Mouse (Mus musculus) cerebellum, adult 9-10 months (tissue): ENCODE results near the gene Vasn.

Source experiments
- DNase-seq: peaks from one replicate; pipeline ENCODE4 v3.0.0; 2022

The Vasn gene

GRCm38 (mm10) chr16:4643670-4644419 is 4.1 kb downstream of the Vasn start:
- peak; percentile 79 for DNase-seq

DNA sequence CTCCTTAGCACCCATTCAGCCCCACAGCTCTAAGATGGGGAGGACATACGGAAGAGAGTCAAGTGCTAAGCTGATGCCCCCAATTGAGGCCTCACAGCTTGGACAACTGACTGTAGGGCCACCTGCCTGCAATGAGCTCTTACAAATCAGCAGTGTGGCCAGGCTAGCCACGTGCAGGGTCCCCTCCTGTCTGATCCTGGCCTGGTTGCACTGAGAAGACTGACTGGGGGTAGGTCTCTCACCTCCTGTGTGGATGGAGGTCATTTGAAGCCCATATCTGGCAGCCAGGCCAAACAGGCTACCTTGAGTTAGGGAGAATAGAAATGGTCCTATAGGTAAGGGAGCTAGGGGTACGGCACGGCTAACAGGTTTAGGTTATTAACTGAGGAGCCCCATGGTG is 6.1 kb downstream of the Vasn start:
- no peak for DNase-seq

DNA sequence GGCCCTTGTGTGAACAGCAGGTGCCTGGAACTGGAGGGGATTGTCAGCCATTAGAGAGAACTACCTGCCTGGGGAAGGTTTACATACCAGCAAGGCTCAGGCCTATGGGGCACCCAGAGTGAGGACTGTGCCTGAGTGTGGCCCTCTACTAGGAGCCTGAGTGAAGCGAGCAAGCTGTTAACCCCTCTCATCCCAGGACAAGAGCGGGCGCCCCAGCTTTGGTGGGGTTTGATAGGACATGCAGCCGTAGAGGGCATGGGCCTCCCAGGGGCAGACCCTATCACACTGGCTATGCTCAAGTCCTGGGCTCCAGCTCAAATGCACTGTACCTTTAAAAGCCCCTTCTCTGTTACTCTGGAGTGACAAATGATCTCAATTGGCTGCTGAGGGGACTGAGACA is 7.1 kb downstream of the Vasn start:
- no peak for DNase-seq

DNA sequence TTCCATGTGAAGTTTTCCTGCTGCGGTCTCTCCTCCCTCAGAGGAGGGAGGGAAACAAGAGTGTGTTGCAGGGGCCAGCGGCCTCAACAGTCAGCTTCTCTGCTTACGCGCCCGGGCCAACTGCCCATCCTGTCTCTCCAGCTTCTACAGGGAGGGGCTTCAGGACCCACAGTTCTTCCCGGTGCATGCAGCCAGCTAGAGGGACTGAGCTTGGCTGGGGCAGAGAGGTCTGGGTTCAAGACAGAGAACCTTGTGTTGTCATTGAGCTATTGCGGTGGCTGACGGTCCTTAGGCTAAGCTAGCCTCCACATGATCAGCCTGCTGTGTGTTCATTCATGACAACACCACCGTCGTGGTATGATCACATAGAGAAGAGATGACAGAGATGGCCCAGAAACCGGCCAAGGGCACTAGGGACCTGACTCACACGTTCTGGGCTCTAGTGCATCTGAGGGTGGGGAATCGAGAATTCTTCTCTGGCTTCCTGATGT is 8.0 kb downstream of the Vasn start:
- DNase-seq, result no peak

- no peak for DNase-seq
Observed at GRCm38 (mm10) chr16:4648416-4649023, 8.8 kb downstream of the Vasn start.

DNA sequence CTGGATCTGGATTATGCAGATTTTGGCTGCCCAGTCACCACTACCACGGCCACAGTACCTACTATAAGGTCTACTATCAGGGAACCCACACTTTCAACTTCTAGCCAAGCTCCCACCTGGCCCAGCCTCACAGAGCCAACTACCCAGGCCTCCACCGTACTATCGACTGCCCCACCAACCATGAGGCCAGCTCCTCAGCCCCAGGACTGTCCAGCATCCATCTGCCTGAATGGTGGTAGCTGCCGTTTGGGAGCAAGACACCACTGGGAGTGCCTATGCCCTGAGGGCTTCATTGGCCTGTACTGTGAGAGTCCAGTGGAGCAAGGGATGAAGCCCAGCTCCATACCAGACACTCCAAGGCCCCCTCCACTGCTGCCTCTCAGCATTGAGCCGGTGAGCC is 9.5 kb downstream of the Vasn start:
- no peak for DNase-seq

- DNase-seq, result no peak
Observed at GRCm38 (mm10) chr16:4649692-4650091, 10.0 kb downstream of the Vasn start.

DNA sequence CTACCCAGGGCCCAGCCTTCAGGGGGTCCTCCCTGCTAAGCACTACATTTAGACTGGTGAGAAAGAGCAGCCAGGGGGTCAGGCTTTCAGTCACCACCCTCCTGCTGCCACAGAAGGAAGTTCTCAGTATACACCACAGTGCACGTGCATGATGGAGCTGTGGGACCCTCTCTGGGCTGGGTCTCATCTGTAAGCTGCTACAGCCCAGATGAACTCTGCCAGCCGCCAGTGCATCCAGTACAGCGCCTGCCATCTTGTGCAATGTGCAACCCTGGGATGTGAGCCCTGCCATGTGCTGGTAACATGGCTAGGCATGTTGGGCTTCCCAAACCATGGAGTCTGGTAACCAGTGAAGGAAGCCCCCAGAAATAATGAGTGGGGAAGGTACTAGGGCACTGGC is 10.4 kb downstream of the Vasn start:
- no peak for DNase-seq

- no peak for DNase-seq
Observed at GRCm38 (mm10) chr16:4651081-4651480, 11.3 kb downstream of the Vasn start.

GRCm38 (mm10) chr16:4651624-4652023 is 11.9 kb downstream of the Vasn start:
- DNase-seq, result no peak

DNA sequence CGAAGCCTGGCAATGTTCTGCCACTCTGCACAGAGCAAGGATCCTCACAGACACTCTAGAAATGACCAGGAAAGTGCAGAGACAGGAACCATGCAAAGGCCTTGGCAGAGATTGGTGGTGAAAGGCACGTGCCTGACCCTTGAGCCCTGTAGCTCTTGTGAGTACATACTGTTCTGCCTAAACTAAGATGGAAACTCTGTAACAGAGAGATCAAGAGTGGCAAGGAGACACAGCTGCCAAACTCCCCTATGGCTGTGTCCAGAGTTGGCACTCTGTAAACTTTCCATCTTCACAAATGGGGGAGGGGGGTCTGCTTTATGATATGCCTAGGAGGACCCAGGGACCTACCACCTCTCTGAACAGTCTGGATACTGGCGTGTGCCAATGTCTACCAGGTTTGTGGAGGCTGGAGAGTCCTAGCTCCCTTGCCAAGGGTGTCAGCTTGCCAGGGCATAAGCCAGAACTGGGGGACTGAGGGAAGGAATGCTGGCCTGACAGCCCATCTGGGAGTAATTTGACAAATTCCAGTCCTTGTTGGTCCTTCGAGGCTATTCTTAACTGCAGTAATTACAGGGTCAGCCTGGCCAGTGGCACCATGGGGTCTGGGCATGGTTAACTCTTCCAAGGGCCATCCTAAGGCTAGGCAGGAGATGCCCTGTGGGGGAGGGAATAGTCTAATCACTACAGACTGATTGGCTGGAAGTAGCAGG is 13.1 kb downstream of the Vasn start:
- DNase-seq, result peak; percentile 89

DNA sequence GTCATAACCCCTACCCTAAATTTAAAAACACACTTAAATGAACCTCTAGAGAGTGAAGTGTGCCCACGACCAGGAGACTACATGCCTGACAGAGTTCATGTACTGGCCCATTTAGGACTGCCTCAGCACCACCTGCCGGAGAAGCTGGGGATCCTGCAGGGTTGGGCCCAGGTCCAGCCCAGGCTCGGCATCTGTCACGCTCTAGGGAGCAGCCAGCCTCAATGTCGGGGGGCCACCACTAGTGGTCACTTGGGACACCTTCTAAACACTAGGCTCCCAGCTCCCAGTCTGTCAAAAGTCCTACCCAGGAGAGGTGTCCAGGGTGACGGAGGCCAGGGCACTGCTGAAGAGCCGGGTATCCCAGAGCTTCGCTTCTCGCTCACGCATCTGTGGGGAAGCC is 15.0 kb downstream of the Vasn start:
- DNase-seq, result peak; percentile 56

DNA sequence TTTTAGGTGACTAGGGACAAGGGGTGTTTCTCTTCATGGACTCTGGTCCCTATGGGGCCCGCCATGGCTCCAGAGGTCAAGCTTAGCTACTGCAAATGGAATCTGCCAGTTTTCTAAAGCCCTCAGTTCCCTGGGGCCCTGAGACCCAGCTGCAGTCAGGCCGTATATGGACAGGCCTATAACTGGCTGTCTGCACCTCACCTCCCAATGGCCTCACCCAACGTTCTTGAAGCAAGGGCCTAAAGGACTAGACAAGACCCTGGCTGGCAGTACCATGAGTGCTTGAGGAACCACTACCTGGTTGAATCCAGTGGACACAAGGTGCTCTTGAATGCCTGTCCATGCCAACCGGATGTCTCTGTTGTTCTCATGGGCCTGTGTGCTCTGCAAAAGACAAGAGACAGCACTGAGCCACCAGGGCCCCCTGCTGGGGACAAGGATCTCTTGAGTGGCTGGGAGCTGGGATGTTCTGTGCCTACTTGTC is 15.6 kb downstream of the Vasn start:
- DNase-seq, result no peak

GRCm38 (mm10) chr16:4655764-4656570 is 16.2 kb downstream of the Vasn start:
- DNase-seq, result no peak

- DNase-seq, result no peak
Observed at GRCm38 (mm10) chr16:4656571-4657081, 16.9 kb downstream of the Vasn start.

DNA sequence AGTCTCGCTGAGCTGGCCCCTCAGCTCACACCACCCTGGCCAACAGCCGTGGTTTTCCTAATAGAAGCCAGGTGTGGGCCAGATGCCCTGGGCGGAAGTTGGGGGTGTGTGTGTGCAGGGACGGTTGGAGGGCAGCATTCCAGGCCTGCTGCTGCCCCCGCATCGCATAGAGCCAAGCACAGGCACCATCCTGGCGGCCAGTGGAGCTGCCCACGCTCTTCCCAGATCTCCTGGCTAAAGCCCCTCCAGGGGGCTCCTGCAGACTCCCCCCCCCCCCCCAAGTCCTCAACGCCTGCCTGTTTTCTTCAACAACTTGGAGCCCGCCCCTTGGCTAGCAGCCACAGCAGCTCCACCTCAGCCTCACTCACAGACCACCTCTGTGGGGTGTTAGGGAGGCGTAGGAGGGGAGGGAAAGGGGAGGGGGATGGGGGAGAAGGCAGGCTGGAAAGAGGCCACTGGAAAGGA is 19.1 kb downstream of the Vasn start:
- DNase-seq, result no peak

- DNase-seq, result no peak
Observed at GRCm38 (mm10) chr16:4659326-4659725, 19.6 kb downstream of the Vasn start.

GRCm38 (mm10) chr16:4661605-4662004 is 21.9 kb downstream of the Vasn start:
- no peak for DNase-seq

- DNase-seq, result no peak
Observed at GRCm38 (mm10) chr16:4663806-4664205, 24.1 kb downstream of the Vasn start.

- no peak for DNase-seq
Observed at GRCm38 (mm10) chr16:4665726-4666125, 26.0 kb downstream of the Vasn start.

DNA sequence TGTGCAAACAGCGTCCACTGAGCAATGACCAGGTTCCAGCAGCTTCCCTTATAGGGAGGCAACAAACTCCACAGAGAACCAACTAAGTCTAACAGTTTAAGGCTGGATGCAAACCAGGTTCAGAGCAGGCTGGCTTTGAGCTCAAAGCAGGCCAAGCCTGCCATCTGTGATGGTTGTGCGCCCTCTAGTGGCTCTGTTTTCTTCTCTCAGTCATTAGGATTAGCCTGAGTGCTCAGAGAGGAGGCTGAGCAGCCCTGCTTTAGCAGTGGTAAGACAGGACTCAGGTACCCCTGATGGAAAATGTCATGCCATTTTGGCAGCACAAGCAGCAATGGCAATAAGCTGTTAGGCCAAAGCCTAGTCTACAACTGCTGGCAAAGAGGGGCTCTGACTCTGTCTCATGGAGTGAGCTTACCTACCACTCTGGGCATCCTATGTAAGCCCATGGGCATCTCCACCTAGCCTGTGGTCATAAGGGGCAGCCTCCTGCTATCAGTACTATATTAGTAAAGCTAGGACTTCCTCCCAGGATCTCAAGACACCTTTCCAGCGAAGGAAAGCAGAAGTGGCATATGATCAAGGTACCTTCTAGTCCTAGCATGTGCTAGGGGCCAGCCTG is 27.6 kb downstream of the Vasn start:
- DNase-seq, result peak; percentile 90

DNA sequence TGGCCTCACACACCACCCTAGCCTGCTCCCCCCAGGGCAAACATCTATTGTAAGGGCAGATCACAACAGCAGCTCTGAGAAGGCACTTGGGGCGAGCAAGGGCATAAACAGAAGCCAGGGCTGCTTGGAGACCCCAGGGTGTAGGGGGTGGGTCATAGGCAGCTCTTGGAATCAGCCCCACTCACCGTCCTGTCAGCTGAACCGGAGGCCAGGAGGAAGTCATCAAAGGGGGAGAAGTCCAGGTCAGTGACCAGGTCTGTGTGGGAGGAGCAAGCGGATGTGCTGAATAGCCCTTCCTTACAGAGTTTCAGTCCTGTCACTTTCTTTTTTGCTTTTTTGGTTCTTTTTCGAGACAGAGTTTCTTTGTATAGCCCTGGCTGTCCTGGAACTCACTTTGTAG is 30.6 kb downstream of the Vasn start:
- no peak for DNase-seq
